Mouse (Mus musculus) embryonic facial prominence, embryonic 13.5 days (tissue): ENCODE results near the gene Csmd2. TPM values are rescaled to one million over a fixed set of nuclear protein-coding genes. Genes with fewer than 3 reads are reported as not detected.

Source experiments
- ATAC-seq: fragments of 200-750 bp; cut with Nextera tagmentation; 2 replicates; pipeline ENCODE4 v1.8.0; 2017; ENCODE audit warnings: low read depth; ENCODE audit not compliant: insufficient number of reproducible peaks, insufficient read depth, low FRiP score, low TSS enrichment
- H3K27ac ChIP-seq: fragments of 300-500 bp; sonication (generic); 2 replicates; pipeline ENCODE4 v1.5.1; 2015; ENCODE audit warnings: moderate library complexity, mild to moderate bottlenecking, inconsistent platforms
- H3K27me3 ChIP-seq: fragments of 300-500 bp; sonication (generic); 2 replicates; pipeline ENCODE4 v1.6.1; 2015; ENCODE audit warnings: mild to moderate bottlenecking, inconsistent platforms
- H3K36me3 ChIP-seq: fragments of 300-500 bp; sonication (generic); 2 replicates; pipeline ENCODE4 v1.6.1; 2015; ENCODE audit warnings: mild to moderate bottlenecking, inconsistent platforms
- H3K4me1 ChIP-seq: fragments of 300-500 bp; sonication (generic); 2 replicates; pipeline ENCODE4 v1.6.1; 2015; ENCODE audit warnings: inconsistent platforms
- H3K4me2 ChIP-seq: fragments of 300-500 bp; sonication (generic); 2 replicates; pipeline ENCODE4 v1.6.1; 2015; ENCODE audit warnings: moderate library complexity, mild to moderate bottlenecking, inconsistent platforms
- H3K4me3 ChIP-seq: fragments of 300-500 bp; sonication (generic); 2 replicates; pipeline ENCODE4 v1.5.1; 2015; ENCODE audit warnings: mild to moderate bottlenecking, inconsistent platforms
- H3K9ac ChIP-seq: fragments of 300-500 bp; sonication (generic); 2 replicates; pipeline ENCODE4 v1.6.1; 2015; ENCODE audit warnings: mild to moderate bottlenecking, inconsistent platforms
- H3K9me3 ChIP-seq: fragments of 300-500 bp; sonication (generic); 2 replicates; pipeline ENCODE4 v1.6.1; 2016; ENCODE audit warnings: inconsistent platforms
- WGBS: fragments of 180-500 bp; shearing (Covaris S2); methylation state at CpG from one replicate; pipeline ENCODE4 v1.1.7; 2015; ENCODE audit warnings: mixed read lengths; 5-methylcytosine and 5-hydroxymethylcytosine counted together
- polyA plus RNA-seq: library from polyadenylated mRNA; unstranded; fragments of >200 nt; fragmentation: Nextera tagmentation; extraction: Ambion mirVana; gene quantifications from 2 replicates; pipeline ENCODE4 v1.2.1, GENCODE M21; 2015

Gene Csmd2
- polyA plus RNA-seq, 1 experiment from 2014 or later, result 0.34 TPM

GRCm38 (mm10) chr4:128227377-128228316 is 240.0 kb downstream of the Csmd2 start:
- Histone ChIP-seq H3K27ac (no peak overlapping the region), H3K4me1 (peaks cover 4% of the 10 kb centered on the region; the same call in 1 of the 2 replicates), H3K9ac (no peak overlapping the region), H3K9me3 (no peaks in the 10 kb centered on the region), H3K4me3 (no peak overlapping the region), H3K36me3 (no peaks in the 10 kb centered on the region), H3K4me2 (no peak overlapping the region), H3K27me3 (no peaks in the 10 kb centered on the region)
- no peak for ATAC-seq
- 21% methylated on average over 13 of the region's 13 CpGs for WGBS

- H3K4me1 ChIP-seq, result no peaks in the 10 kb centered on the region
- ATAC-seq, result no peak
- H3K36me3 ChIP-seq, result no peaks in the 10 kb centered on the region
- WGBS, result 82% methylated on average over 13 of the region's 13 CpGs
- H3K4me2 ChIP-seq, result no peak overlapping the region
- H3K9ac ChIP-seq, result no peak overlapping the region
- no peaks in the 10 kb centered on the region for H3K27me3 ChIP-seq
- no peak overlapping the region for H3K4me3 ChIP-seq
- no peaks in the 10 kb centered on the region for H3K9me3 ChIP-seq
- H3K27ac ChIP-seq, result no peak overlapping the region
These were observed 245.8 kb downstream of the Csmd2 start for GRCm38 (mm10) chr4:128233458-128233857.

- no peak overlapping the region for H3K27ac ChIP-seq
- no peak overlapping the region for H3K9ac ChIP-seq
- H3K36me3 ChIP-seq, result no peaks in the 10 kb centered on the region
- no peak overlapping the region for H3K4me2 ChIP-seq
- peaks cover 4% of the 10 kb centered on the region; the same call in 1 of the 2 replicates for H3K27me3 ChIP-seq
- WGBS, result 54% methylated on average over 1 of the region's 1 CpGs
- no peaks in the 10 kb centered on the region for H3K4me1 ChIP-seq
- H3K4me3 ChIP-seq, result no peak overlapping the region
- no peaks in the 10 kb centered on the region for H3K9me3 ChIP-seq
- ATAC-seq, result no peak
These were observed 251.5 kb downstream of the Csmd2 start for GRCm38 (mm10) chr4:128239113-128239512.

- H3K4me2 ChIP-seq, result no peak overlapping the region
- no peaks in the 10 kb centered on the region for H3K9me3 ChIP-seq
- peaks cover 4% of the 10 kb centered on the region; the same call in 1 of the 2 replicates for H3K27me3 ChIP-seq
- H3K9ac ChIP-seq, result no peak overlapping the region
- no peaks in the 10 kb centered on the region for H3K4me1 ChIP-seq
- H3K36me3 ChIP-seq, result no peaks in the 10 kb centered on the region
- no peak overlapping the region for H3K4me3 ChIP-seq
- 17% methylated on average over 19 of the region's 19 CpGs for WGBS
- no peak overlapping the region for H3K27ac ChIP-seq
- ATAC-seq, result no peak
These were observed 253.6 kb downstream of the Csmd2 start for GRCm38 (mm10) chr4:128241075-128241853.

- Histone ChIP-seq H3K4me2 (no peak overlapping the region), H3K4me3 (no peak overlapping the region), H3K9me3 (no peaks in the 10 kb centered on the region), H3K36me3 (no peaks in the 10 kb centered on the region), H3K27ac (no peak overlapping the region), H3K4me1 (no peaks in the 10 kb centered on the region), H3K27me3 (peaks cover 4% of the 10 kb centered on the region; the same call in 1 of the 2 replicates), H3K9ac (no peak overlapping the region)
- 58% methylated on average over 2 of the region's 2 CpGs for WGBS
- no peak for ATAC-seq
These were observed 254.2 kb downstream of the Csmd2 start for GRCm38 (mm10) chr4:128241854-128242356.

- no peaks in the 10 kb centered on the region for H3K9me3 ChIP-seq
- ATAC-seq, result no peak
- 18% methylated on average over 2 of the region's 2 CpGs for WGBS
- no peak overlapping the region for H3K9ac ChIP-seq
- H3K4me3 ChIP-seq, result no peak overlapping the region
- H3K36me3 ChIP-seq, result no peaks in the 10 kb centered on the region
- H3K27me3 ChIP-seq, result peaks cover 4% of the 10 kb centered on the region; the same call in 1 of the 2 replicates
- H3K27ac ChIP-seq, result no peak overlapping the region
- H3K4me2 ChIP-seq, result no peak overlapping the region
- no peaks in the 10 kb centered on the region for H3K4me1 ChIP-seq
These were observed 257.5 kb downstream of the Csmd2 start for GRCm38 (mm10) chr4:128245201-128245600.

GRCm38 (mm10) chr4:128248676-128249075 is 261.0 kb downstream of the Csmd2 start:
- Histone ChIP-seq H3K9ac (no peak overlapping the region), H3K4me3 (no peak overlapping the region), H3K9me3 (no peaks in the 10 kb centered on the region), H3K36me3 (no peaks in the 10 kb centered on the region), H3K4me2 (no peak overlapping the region), H3K4me1 (no peaks in the 10 kb centered on the region), H3K27ac (no peak overlapping the region), H3K27me3 (no peaks in the 10 kb centered on the region)
- 10% methylated on average over 5 of the region's 5 CpGs for WGBS
- ATAC-seq, result no peak

GRCm38 (mm10) chr4:128259211-128259610 is 271.6 kb downstream of the Csmd2 start:
- 76% methylated on average over 5 of the region's 5 CpGs for WGBS
- Histone ChIP-seq H3K4me3 (no peak overlapping the region), H3K9ac (no peak overlapping the region), H3K27me3 (no peaks in the 10 kb centered on the region), H3K36me3 (no peaks in the 10 kb centered on the region), H3K4me1 (no peaks in the 10 kb centered on the region), H3K4me2 (no peak overlapping the region), H3K27ac (no peak overlapping the region), H3K9me3 (no peaks in the 10 kb centered on the region)
- ATAC-seq, result no peak

- no peak within 1 kb of the TSS for H3K4me2 ChIP-seq
These were observed 273.4 kb downstream of the Csmd2 start, which contains the start of gene Hmgb4 for GRCm38 (mm10) chr4:128260907-128261560. Gene Hmgb4 (minus strand): TSS chr4:128260957.

GRCm38 (mm10) chr4:128264491-128264890 is 276.8 kb downstream of the Csmd2 start:
- Histone ChIP-seq H3K4me1 (peaks cover 1% of the 10 kb centered on the region; the same call in 1 of the 2 replicates), H3K27me3 (no peaks in the 10 kb centered on the region), H3K36me3 (no peaks in the 10 kb centered on the region), H3K9me3 (no peaks in the 10 kb centered on the region), H3K4me3 (no peak overlapping the region), H3K4me2 (no peak overlapping the region), H3K27ac (no peak overlapping the region), H3K9ac (no peak overlapping the region)
- no peak for ATAC-seq
- 88% methylated on average over 5 of the region's 5 CpGs for WGBS

More at GRCm38 (mm10) chr4:128260907-128261560, 273.4 kb downstream of the Csmd2 start, which contains the start of gene Hmgb4:
- Histone ChIP-seq H3K9me3 (no peaks in the 10 kb centered on the region), H3K4me3 (no peak within 1 kb of the TSS), H3K27ac (no peak within 1 kb of the TSS), H3K27me3 (no peaks in the 10 kb centered on the region), H3K9ac (no peak within 1 kb of the TSS), H3K36me3 (no peaks in the 10 kb centered on the region), H3K4me1 (no peaks in the 10 kb centered on the region)
- ATAC-seq, result no peak
- WGBS, result 58% methylated on average over 8 of the region's 8 CpGs

DNA sequence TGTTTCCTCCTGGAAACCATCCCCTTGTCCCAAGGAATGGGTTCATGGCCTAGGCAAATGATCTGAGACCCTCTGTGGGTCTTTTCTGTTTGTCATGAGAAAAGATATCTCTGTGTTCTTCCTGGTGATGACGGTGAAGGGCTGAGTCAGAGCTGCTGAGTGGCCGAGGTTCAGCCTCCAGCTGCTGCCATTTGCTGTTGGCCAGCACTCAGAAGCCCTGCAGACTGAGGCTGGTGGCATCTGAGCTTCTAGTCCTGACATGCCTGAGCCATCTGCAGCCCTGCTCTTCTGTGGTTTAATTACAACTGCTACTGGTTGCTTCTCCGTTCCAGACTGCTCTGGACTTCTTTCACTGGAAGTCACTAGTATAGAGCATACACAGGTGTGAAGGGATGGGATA is 277.7 kb downstream of the Csmd2 start:
- WGBS, result 84% methylated on average over 3 of the region's 3 CpGs
- Histone ChIP-seq H3K4me3 (no peak overlapping the region), H3K9me3 (no peaks in the 10 kb centered on the region), H3K27ac (no peak overlapping the region), H3K36me3 (no peaks in the 10 kb centered on the region), H3K4me1 (peaks cover 10% of the 10 kb centered on the region), H3K4me2 (no peak overlapping the region), H3K9ac (no peak overlapping the region), H3K27me3 (no peaks in the 10 kb centered on the region)
- ATAC-seq, result no peak
